Mouse (Mus musculus): Measurements from ENCODE around the gene Gm49384.

Gm49384 gene

GRCm38 (mm10) chr12:69204052-69204833 lies at the start of gene Gm49384:
Gene Gm49384, minus strand, starts transcription at chr12:69204267.
- no peak for DNase-seq (ENCODE audit: low spot score in 2 of 2)

- no peak for DNase-seq (ENCODE audit: low spot score in 2 of 2)
Measured at GRCm38 (mm10) chr12:69253806-69254205, 49.7 kb upstream of the Gm49384 start.

- no peak for DNase-seq (ENCODE audit: low spot score in 2 of 2)
Measured at GRCm38 (mm10) chr12:69250756-69251155, 46.7 kb upstream of the Gm49384 start.

- no peak for DNase-seq (ENCODE audit: low spot score in 2 of 2)
Measured at GRCm38 (mm10) chr12:69249766-69250165, 45.7 kb upstream of the Gm49384 start.

- DNase-seq (ENCODE audit: low spot score in 2 of 2): peak; percentile 34 to 50
Measured at GRCm38 (mm10) chr12:69241771-69242431, 37.8 kb upstream of the Gm49384 start.

- DNase-seq (ENCODE audit: low spot score in 2 of 2): no peak
Measured at GRCm38 (mm10) chr12:69241405-69241770, 37.3 kb upstream of the Gm49384 start.

- DNase-seq (ENCODE audit: low spot score in 2 of 2): no peak
Measured at GRCm38 (mm10) chr12:69240876-69241275, 36.8 kb upstream of the Gm49384 start, which contains the start of gene Klhdc1. Gene Klhdc1, plus strand, starts transcription at chr12:69241176.

GRCm38 (mm10) chr12:69238284-69238683 lies 34.2 kb upstream of the Gm49384 start:
- no peak for DNase-seq (ENCODE audit: low spot score in 2 of 2)

GRCm38 (mm10) chr12:69235782-69236181 lies 31.7 kb upstream of the Gm49384 start:
- DNase-seq (ENCODE audit: low spot score in 2 of 2): no peak

GRCm38 (mm10) chr12:69229251-69229650 lies 25.2 kb upstream of the Gm49384 start:
- peak in 1 of 2 experiments; percentile 44 for DNase-seq (ENCODE audit: low spot score in 2 of 2)

- peak; percentile 82 to 85 for DNase-seq (ENCODE audit: low spot score in 2 of 2)
Measured at GRCm38 (mm10) chr12:69227776-69228466, 23.9 kb upstream of the Gm49384 start, which contains the start of gene Pole2. Gene Pole2, minus strand, starts transcription at chr12:69228195.

GRCm38 (mm10) chr12:69220613-69221277 lies 16.7 kb upstream of the Gm49384 start:
- DNase-seq (ENCODE audit: low spot score in 2 of 2): no peak

GRCm38 (mm10) chr12:69216587-69216986 lies 12.5 kb upstream of the Gm49384 start:
- DNase-seq (ENCODE audit: low spot score in 2 of 2): no peak

GRCm38 (mm10) chr12:69215000-69215785 lies 11.1 kb upstream of the Gm49384 start:
- no peak for DNase-seq (ENCODE audit: low spot score in 2 of 2)

GRCm38 (mm10) chr12:69214393-69214792 lies 10.3 kb upstream of the Gm49384 start:
- DNase-seq (ENCODE audit: low spot score in 2 of 2): no peak

GRCm38 (mm10) chr12:69213186-69213777 lies 9.2 kb upstream of the Gm49384 start:
- no peak for DNase-seq (ENCODE audit: low spot score in 2 of 2)

- DNase-seq (ENCODE audit: low spot score in 2 of 2): no peak
Measured at GRCm38 (mm10) chr12:69211057-69211456, 7.0 kb upstream of the Gm49384 start.

- DNase-seq (ENCODE audit: low spot score in 2 of 2): no peak
Measured at GRCm38 (mm10) chr12:69210056-69210979, 6.3 kb upstream of the Gm49384 start.

- DNase-seq (ENCODE audit: low spot score in 2 of 2): no peak
Measured at GRCm38 (mm10) chr12:69208520-69208919, 4.5 kb upstream of the Gm49384 start.

- no peak for DNase-seq (ENCODE audit: low spot score in 2 of 2)
Measured at GRCm38 (mm10) chr12:69207926-69208325, 3.9 kb upstream of the Gm49384 start.

All from spleen, postnatal 14 days (tissue).